ENCODE assay signal across 17 mouse cellular contexts in genomic region chr8:125330638-125331037, GRCm38 (mm10).
A peak's percentile ranks its signal among the peaks of the same experiment; 100 is the strongest.
DNase-seq lines count a peak whose midpoint lies in the region; ATAC-seq lines count a peak whose summit lies in the region.
"Had no signal": no experiment of that assay in that cellular context is flagged by ENCODE, and none has a peak within 500 bp of the region (broad histone marks: within the 10 kb centered on the region; RNA-seq: fewer than 3 reads in every experiment).

No protein-coding gene starts in this region.

- peak overlapping the region; percentile 48 for H3K27ac ChIP-seq in forebrain, embryonic 10.5 days
- H3K27ac ChIP-seq in forebrain, embryonic 16.5 days (ENCODE audit: low read length) = no peak overlapping the region
- H3K27ac ChIP-seq in heart, embryonic 13.5 days (replicated peaks) = peak overlapping the region; percentile 73
- H3K27ac ChIP-seq in midbrain, embryonic 12.5 days (replicated peaks) = peak overlapping the region; percentile 30; the same call in 1 of the 2 replicates
- H3K27ac ChIP-seq in midbrain, embryonic 14.5 days (replicated peaks; ENCODE audit: low read depth, low read length) = no peak overlapping the region
- H3K27ac ChIP-seq: liver, embryonic 14.5 days; lung, embryonic 15.5 days; macrophage had no signal

- ATAC-seq in forebrain, embryonic 16.5 days = no peak
- no peak; the same call in 1 of the 2 replicates for ATAC-seq in heart, embryonic 13.5 days (ENCODE audit: extremely low read depth, insufficient number of reproducible peaks, low FRiP score, low TSS enrichment)
- ATAC-seq in midbrain, embryonic 12.5 days (ENCODE audit: low FRiP score, low read depth) = peak; percentile 30; the same call in 1 of the 2 replicates
- no peak for ATAC-seq in midbrain, embryonic 14.5 days (ENCODE audit: low FRiP score, low TSS enrichment)
- ATAC-seq: Patski had no signal

- WGBS in forebrain, embryonic 10.5 days = 58% methylated on average over 6 of the region's 6 CpGs
- 18% methylated on average over 6 of the region's 6 CpGs for WGBS in forebrain, embryonic 16.5 days
- 23% methylated on average over 6 of the region's 6 CpGs for WGBS in heart, embryonic 13.5 days
- WGBS in midbrain, embryonic 12.5 days = 47% methylated on average over 6 of the region's 6 CpGs
- 25% methylated on average over 6 of the region's 6 CpGs for WGBS in midbrain, embryonic 14.5 days

- DNase-seq in forebrain, embryonic 10.5 days (ENCODE audit: extremely low spot score, low spot score) = no peak
- DNase-seq in heart, postnatal 25 days (ENCODE audit: low spot score) = no peak
- no peak for DNase-seq in midbrain, embryonic 14.5 days
- no peak for DNase-seq in left cerebral cortex, adult 9 months (ENCODE audit: low spot score in 2 of 2)
- no peak for DNase-seq in spleen, postnatal 36 days (ENCODE audit: low spot score in 2 of 2)
- DNase-seq: adrenal gland, adult 8-10 months; cerebellum, adult 9-11 months; kidney, adult 11 months; right cerebral cortex, adult 18-20 months; thymus, postnatal 14 days had no signal

- no peaks in the 10 kb centered on the region for H3K36me3 ChIP-seq in forebrain, embryonic 10.5 days (replicated peaks)
- H3K36me3 ChIP-seq in forebrain, embryonic 16.5 days (ENCODE audit: control insufficient read depth, insufficient read depth) = no peaks in the 10 kb centered on the region
- H3K36me3 ChIP-seq in heart, embryonic 13.5 days = no peaks in the 10 kb centered on the region
- no peaks in the 10 kb centered on the region for H3K36me3 ChIP-seq in midbrain, embryonic 12.5 days
- no peaks in the 10 kb centered on the region for H3K36me3 ChIP-seq in midbrain, embryonic 14.5 days (ENCODE audit: control insufficient read depth, insufficient read depth, low read length)
- H3K36me3 ChIP-seq: lung, embryonic 15.5 days had no signal

- H3K27me3 ChIP-seq in forebrain, embryonic 10.5 days (ENCODE audit: poor library complexity, severe bottlenecking) = peaks cover 48% of the 10 kb centered on the region
- H3K27me3 ChIP-seq in forebrain, embryonic 16.5 days (replicated peaks; ENCODE audit: control insufficient read depth, insufficient read depth, low read length) = no peaks in the 10 kb centered on the region; the same call in 1 of the 2 replicates
- no peaks in the 10 kb centered on the region for H3K27me3 ChIP-seq in heart, embryonic 13.5 days (replicated peaks)
- H3K27me3 ChIP-seq in midbrain, embryonic 12.5 days = peaks cover 80% of the 10 kb centered on the region
- peaks cover 34% of the 10 kb centered on the region for H3K27me3 ChIP-seq in midbrain, embryonic 14.5 days (ENCODE audit: control insufficient read depth, insufficient read depth, low read length)
- H3K27me3 ChIP-seq: lung, embryonic 15.5 days had no signal

- no peak overlapping the region for H3K9ac ChIP-seq in forebrain, embryonic 16.5 days (replicated peaks; ENCODE audit: low read depth, low read length)
- no peak overlapping the region for H3K9ac ChIP-seq in heart, embryonic 13.5 days
- H3K9ac ChIP-seq in midbrain, embryonic 12.5 days (replicated peaks) = no peak overlapping the region
- no peak overlapping the region for H3K9ac ChIP-seq in midbrain, embryonic 14.5 days (replicated peaks; ENCODE audit: low read length)
- H3K9ac ChIP-seq: liver, embryonic 14.5 days; lung, embryonic 15.5 days had no signal

- intact Hi-C loops in heart, postnatal 25 days (cut with DNase I) = loop anchor here (5.0 kb wide), 1 partner anchor 148 kb away; no protein-coding TSS in a partner anchor

- H3K4me3 ChIP-seq in forebrain, embryonic 10.5 days = no peak overlapping the region
- H3K4me3 ChIP-seq in forebrain, embryonic 16.5 days (replicated peaks; ENCODE audit: low read length) = no peak overlapping the region
- H3K4me3 ChIP-seq in heart, embryonic 13.5 days = no peak overlapping the region
- H3K4me3 ChIP-seq in midbrain, embryonic 12.5 days = no peak overlapping the region
- H3K4me3 ChIP-seq in midbrain, embryonic 14.5 days (replicated peaks; ENCODE audit: low read depth, low read length) = no peak overlapping the region
- H3K4me3 ChIP-seq: lung, embryonic 15.5 days had no signal

- no peak overlapping the region for H3K4me2 ChIP-seq in forebrain, embryonic 16.5 days (ENCODE audit: low read length)
- H3K4me2 ChIP-seq in heart, embryonic 13.5 days = no peak overlapping the region
- no peak overlapping the region for H3K4me2 ChIP-seq in midbrain, embryonic 12.5 days (replicated peaks)
- no peak overlapping the region for H3K4me2 ChIP-seq in midbrain, embryonic 14.5 days (ENCODE audit: low read length)
- H3K4me2 ChIP-seq: lung, embryonic 15.5 days had no signal

- H3K4me1 ChIP-seq in forebrain, embryonic 10.5 days = peaks cover 59% of the 10 kb centered on the region
- peaks cover 16% of the 10 kb centered on the region for H3K4me1 ChIP-seq in forebrain, embryonic 16.5 days (replicated peaks; ENCODE audit: control insufficient read depth, insufficient read depth, low read length)
- peaks cover 75% of the 10 kb centered on the region for H3K4me1 ChIP-seq in heart, embryonic 13.5 days
- peaks cover 35% of the 10 kb centered on the region for H3K4me1 ChIP-seq in midbrain, embryonic 12.5 days
- peaks cover 19% of the 10 kb centered on the region; the same call in 1 of the 2 replicates for H3K4me1 ChIP-seq in midbrain, embryonic 14.5 days (ENCODE audit: control insufficient read depth, insufficient read depth, low read length)

- 0 out of 2 replicates have a peak, but pooled peaks cover 4% of the 10 kb centered on the region for H3K9me3 ChIP-seq in forebrain, embryonic 10.5 days
- no peaks in the 10 kb centered on the region for H3K9me3 ChIP-seq in forebrain, embryonic 16.5 days (ENCODE audit: control insufficient read depth, low read length)
- peaks cover 3% of the 10 kb centered on the region; the same call in 1 of the 2 replicates for H3K9me3 ChIP-seq in heart, embryonic 13.5 days
- 0 out of 2 replicates have a peak, but pooled peaks cover 3% of the 10 kb centered on the region for H3K9me3 ChIP-seq in midbrain, embryonic 12.5 days
- no peaks in the 10 kb centered on the region for H3K9me3 ChIP-seq in midbrain, embryonic 14.5 days (ENCODE audit: control insufficient read depth, low read length)
- H3K9me3 ChIP-seq: lung, embryonic 15.5 days had no signal

Comparison
In these comparisons a context has a peak if more than half of its experiments do, and no peak if none do; other contexts are left out.
1. H3K27ac ChIP-seq: peak in forebrain, embryonic 10.5 days (single experiment), heart, embryonic 13.5 days (single experiment) and midbrain, embryonic 12.5 days (single experiment); none in forebrain, embryonic 16.5 days (single experiment) and midbrain, embryonic 14.5 days (single experiment).